Mouse (Mus musculus): Measurements from ENCODE around the gene Zkscan14.

DNA sequence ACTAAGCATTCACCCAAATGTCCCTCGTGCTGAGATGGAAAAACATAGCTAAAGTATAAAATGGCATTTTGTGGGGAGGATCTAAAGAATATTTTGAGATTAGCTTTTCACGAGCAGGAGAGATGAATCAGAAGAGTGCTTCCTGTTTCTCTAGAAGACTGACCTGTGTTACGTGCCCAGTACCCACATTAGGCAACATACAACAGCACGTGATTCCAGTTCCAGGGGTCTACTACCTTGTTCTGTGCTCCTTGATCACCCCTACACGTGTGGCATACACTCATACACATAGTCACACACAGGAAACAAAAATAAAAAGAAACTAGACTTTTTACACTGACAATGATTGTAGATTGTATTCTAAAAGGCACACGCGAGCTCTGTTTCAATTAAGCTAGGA lies 1.3 kb downstream of the Zkscan14 start:
- TF ChIP-seq POLR2A (IDR thresholded peaks at IDR 0.05; ENCODE audit: insufficient read depth, low read length) (no peak), CTCF (IDR thresholded peaks at IDR 0.05; ENCODE audit: low read depth, low read length) (no peak), EP300 (IDR thresholded peaks at IDR 0.05; ENCODE audit: insufficient read depth, low read depth, low read length) (no peak)

Measured in ES-Bruce4 (cell line).